Mouse (Mus musculus): ENCODE results near the gene Fmnl2. TPM values are rescaled to one million over a fixed set of nuclear protein-coding genes. Genes with fewer than 3 reads are reported as not detected.
A peak's percentile ranks its signal among the peaks of the same experiment; 100 is the strongest.

The Fmnl2 gene
- polyA plus RNA-seq, 2 experiments: 12.6 to 27.2 TPM

GRCm38 (mm10) chr2:52974056-52974455 lies 116.4 kb downstream of the Fmnl2 start:
- Histone ChIP-seq H3K9ac (ENCODE audit: low read depth, low read length, severe bottlenecking) (no peak overlapping the region), H3K36me3 (ENCODE audit: control insufficient read depth, insufficient read depth, low read length) (no peaks in the 10 kb centered on the region), H3K4me2 (replicated peaks; ENCODE audit: low read depth, low read length, severe bottlenecking) (no peak overlapping the region), H3K4me3 (replicated peaks; ENCODE audit: low read length) (no peak overlapping the region), H3K9me3 (ENCODE audit: control insufficient read depth, low read length) (no peaks in the 10 kb centered on the region), H3K4me1 (ENCODE audit: control insufficient read depth, insufficient read depth, low read length) (peaks cover 51% of the 10 kb centered on the region), H3K27ac (replicated peaks; ENCODE audit: low read depth, low read length) (no peak overlapping the region; the same call in 1 of the 2 replicates), H3K27me3 (ENCODE audit: control insufficient read depth, insufficient read depth, low read length) (no peaks in the 10 kb centered on the region)
- WGBS: 80% methylated on average over 6 of the region's 6 CpGs
- DNase-seq (ENCODE audit: low spot score): no peak
- TF ChIP-seq POLR2A (IDR thresholded peaks at IDR 0.05; ENCODE audit: borderline replicate concordance, extremely low read depth, insufficient read depth, insufficient read length): no peak
- ATAC-seq (ENCODE audit: low FRiP score, low read depth): no peak

DNA sequence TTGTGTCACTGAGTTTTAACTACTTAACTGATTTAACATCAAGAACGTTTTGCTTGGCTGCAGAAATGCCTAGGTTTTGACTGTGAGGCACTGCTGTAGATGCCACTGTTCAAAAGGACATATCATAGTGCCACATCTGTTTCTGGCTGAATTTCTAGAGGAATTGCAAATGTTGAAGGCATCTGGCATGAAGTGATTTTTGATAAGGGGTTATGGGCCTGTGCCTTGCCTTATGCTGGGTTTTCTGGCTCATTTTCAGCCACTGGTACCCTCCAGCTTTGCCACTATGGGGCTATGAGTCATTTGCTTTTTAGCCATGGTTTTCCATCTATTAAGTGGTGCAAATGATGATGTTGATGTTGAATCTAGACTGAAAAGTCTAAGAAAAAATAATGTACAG lies 117.1 kb downstream of the Fmnl2 start:
- Histone ChIP-seq H3K27ac (replicated peaks; ENCODE audit: low read depth, low read length) (no peak overlapping the region), H3K4me2 (replicated peaks; ENCODE audit: low read depth, low read length, severe bottlenecking) (no peak overlapping the region), H3K36me3 (ENCODE audit: control insufficient read depth, insufficient read depth, low read length) (no peaks in the 10 kb centered on the region), H3K9ac (ENCODE audit: low read depth, low read length, severe bottlenecking) (no peak overlapping the region), H3K4me1 (ENCODE audit: control insufficient read depth, insufficient read depth, low read length) (peaks cover 51% of the 10 kb centered on the region), H3K9me3 (ENCODE audit: control insufficient read depth, low read length) (no peaks in the 10 kb centered on the region), H3K27me3 (ENCODE audit: control insufficient read depth, insufficient read depth, low read length) (no peaks in the 10 kb centered on the region), H3K4me3 (replicated peaks; ENCODE audit: low read length) (no peak overlapping the region)
- TF ChIP-seq POLR2A (IDR thresholded peaks at IDR 0.05; ENCODE audit: borderline replicate concordance, extremely low read depth, insufficient read depth, insufficient read length): no peak
- ATAC-seq (ENCODE audit: low FRiP score, low read depth) (no peak), DNase-seq (ENCODE audit: low spot score) (no peak)
- 40% methylated on average over 1 of the region's 1 CpGs for WGBS

GRCm38 (mm10) chr2:52977921-52978675 lies 120.4 kb downstream of the Fmnl2 start:
- Histone ChIP-seq H3K27ac (replicated peaks; ENCODE audit: low read depth, low read length) (0 out of 2 replicates have a peak overlapping the region, but pooled peaks have one; percentile 19), H3K36me3 (ENCODE audit: control insufficient read depth, insufficient read depth, low read length) (no peaks in the 10 kb centered on the region), H3K4me1 (ENCODE audit: control insufficient read depth, insufficient read depth, low read length) (peaks cover 74% of the 10 kb centered on the region), H3K9ac (ENCODE audit: low read depth, low read length, severe bottlenecking) (no peak overlapping the region), H3K27me3 (ENCODE audit: control insufficient read depth, insufficient read depth, low read length) (no peaks in the 10 kb centered on the region), H3K4me3 (replicated peaks; ENCODE audit: low read length) (no peak overlapping the region), H3K9me3 (ENCODE audit: control insufficient read depth, low read length) (no peaks in the 10 kb centered on the region), H3K4me2 (replicated peaks; ENCODE audit: low read depth, low read length, severe bottlenecking) (no peak overlapping the region)
- TF ChIP-seq POLR2A (IDR thresholded peaks at IDR 0.05; ENCODE audit: borderline replicate concordance, extremely low read depth, insufficient read depth, insufficient read length): no peak
- DNase-seq (ENCODE audit: low spot score) (no peak), ATAC-seq (ENCODE audit: low FRiP score, low read depth) (no peak)
- 81% methylated on average over 6 of the region's 6 CpGs for WGBS

DNA sequence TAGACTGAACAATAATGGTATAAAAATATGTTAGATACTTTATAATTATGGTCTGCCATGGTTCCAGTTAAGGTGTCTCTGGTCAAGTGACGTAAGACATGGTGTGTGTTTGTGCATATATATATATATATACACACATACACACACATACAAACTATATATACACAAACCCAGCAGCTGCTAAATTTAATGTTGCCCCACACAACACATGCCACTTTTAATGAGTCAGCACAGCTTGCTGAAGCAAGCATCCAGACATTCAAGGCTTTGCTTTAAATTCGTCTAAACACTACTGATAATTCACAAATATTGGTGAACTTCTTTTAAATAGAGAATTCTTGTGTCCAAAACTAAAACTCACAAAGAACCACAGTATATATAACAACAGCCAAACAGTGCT lies 121.1 kb downstream of the Fmnl2 start:
- no peak overlapping the region for H3K9ac ChIP-seq (ENCODE audit: low read depth, low read length, severe bottlenecking)
- DNase-seq (ENCODE audit: low spot score): no peak
- H3K27ac ChIP-seq (replicated peaks; ENCODE audit: low read depth, low read length): no peak overlapping the region
- H3K27me3 ChIP-seq (ENCODE audit: control insufficient read depth, insufficient read depth, low read length): no peaks in the 10 kb centered on the region
- no peak for TF ChIP-seq POLR2A (IDR thresholded peaks at IDR 0.05; ENCODE audit: borderline replicate concordance, extremely low read depth, insufficient read depth, insufficient read length)
- no peaks in the 10 kb centered on the region for H3K36me3 ChIP-seq (ENCODE audit: control insufficient read depth, insufficient read depth, low read length)
- WGBS: 60% methylated on average over 2 of the region's 2 CpGs
- ATAC-seq (ENCODE audit: low FRiP score, low read depth): no peak
- no peaks in the 10 kb centered on the region for H3K9me3 ChIP-seq (ENCODE audit: control insufficient read depth, low read length)
- peaks cover 70% of the 10 kb centered on the region for H3K4me1 ChIP-seq (ENCODE audit: control insufficient read depth, insufficient read depth, low read length)
- no peak overlapping the region for H3K4me2 ChIP-seq (replicated peaks; ENCODE audit: low read depth, low read length, severe bottlenecking)
- H3K4me3 ChIP-seq (replicated peaks; ENCODE audit: low read length): no peak overlapping the region

DNA sequence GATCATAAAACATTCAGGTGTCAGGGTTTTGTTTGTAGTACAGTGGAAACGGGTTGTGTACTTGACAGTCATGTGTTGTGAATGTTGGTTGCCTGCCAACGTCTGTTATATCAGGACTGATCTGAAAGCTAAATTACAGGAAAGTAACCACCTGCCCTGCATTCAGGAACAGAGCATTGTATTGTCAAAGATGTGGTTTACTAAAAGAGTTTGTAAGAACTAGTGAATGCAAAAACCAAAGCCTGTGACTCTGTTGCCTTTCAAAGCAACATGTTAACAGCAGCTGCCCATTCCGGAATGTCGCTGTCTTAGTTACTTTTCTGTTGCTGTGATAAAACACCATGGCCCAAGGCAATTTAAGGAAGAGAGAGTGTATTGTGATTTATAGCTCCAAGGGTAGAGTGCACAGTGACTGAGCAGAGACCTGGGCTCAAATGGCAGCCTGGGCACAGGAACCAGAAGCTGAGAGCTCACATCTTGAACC lies 121.7 kb downstream of the Fmnl2 start:
- peak; percentile 32 for DNase-seq (ENCODE audit: low spot score)

More for the DNA sequence above, 121.7 kb downstream of the Fmnl2 start:
- Histone ChIP-seq H3K4me1 (ENCODE audit: control insufficient read depth, insufficient read depth, low read length) (peaks cover 66% of the 10 kb centered on the region), H3K36me3 (ENCODE audit: control insufficient read depth, insufficient read depth, low read length) (no peaks in the 10 kb centered on the region), H3K4me2 (replicated peaks; ENCODE audit: low read depth, low read length, severe bottlenecking) (no peak overlapping the region), H3K9ac (ENCODE audit: low read depth, low read length, severe bottlenecking) (no peak overlapping the region), H3K27ac (replicated peaks; ENCODE audit: low read depth, low read length) (peak overlapping the region; percentile 33; the same call in 1 of the 2 replicates), H3K4me3 (replicated peaks; ENCODE audit: low read length) (no peak overlapping the region), H3K27me3 (ENCODE audit: control insufficient read depth, insufficient read depth, low read length) (no peaks in the 10 kb centered on the region), H3K9me3 (ENCODE audit: control insufficient read depth, low read length) (no peaks in the 10 kb centered on the region)
- WGBS: 16% methylated on average over 4 of the region's 4 CpGs
- no peak for TF ChIP-seq POLR2A (IDR thresholded peaks at IDR 0.05; ENCODE audit: borderline replicate concordance, extremely low read depth, insufficient read depth, insufficient read length)
- no peak for ATAC-seq (ENCODE audit: low FRiP score, low read depth)

Measured in limb, embryonic 14.5 days (tissue).